Mouse (Mus musculus) frontal cortex, adult (tissue): ENCODE data around the gene Gng13.
A peak's percentile ranks its signal among the peaks of the same experiment; 100 is the strongest.

Experiments
- ATAC-seq: cut with Nextera tagmentation; 2 replicates; pipeline ENCODE4 v1.9.2; 2017; ENCODE audit warnings: mild to moderate bottlenecking, moderate library complexity, mixed read lengths; ENCODE audit not compliant: low TSS enrichment

Gene Gng13

DNA sequence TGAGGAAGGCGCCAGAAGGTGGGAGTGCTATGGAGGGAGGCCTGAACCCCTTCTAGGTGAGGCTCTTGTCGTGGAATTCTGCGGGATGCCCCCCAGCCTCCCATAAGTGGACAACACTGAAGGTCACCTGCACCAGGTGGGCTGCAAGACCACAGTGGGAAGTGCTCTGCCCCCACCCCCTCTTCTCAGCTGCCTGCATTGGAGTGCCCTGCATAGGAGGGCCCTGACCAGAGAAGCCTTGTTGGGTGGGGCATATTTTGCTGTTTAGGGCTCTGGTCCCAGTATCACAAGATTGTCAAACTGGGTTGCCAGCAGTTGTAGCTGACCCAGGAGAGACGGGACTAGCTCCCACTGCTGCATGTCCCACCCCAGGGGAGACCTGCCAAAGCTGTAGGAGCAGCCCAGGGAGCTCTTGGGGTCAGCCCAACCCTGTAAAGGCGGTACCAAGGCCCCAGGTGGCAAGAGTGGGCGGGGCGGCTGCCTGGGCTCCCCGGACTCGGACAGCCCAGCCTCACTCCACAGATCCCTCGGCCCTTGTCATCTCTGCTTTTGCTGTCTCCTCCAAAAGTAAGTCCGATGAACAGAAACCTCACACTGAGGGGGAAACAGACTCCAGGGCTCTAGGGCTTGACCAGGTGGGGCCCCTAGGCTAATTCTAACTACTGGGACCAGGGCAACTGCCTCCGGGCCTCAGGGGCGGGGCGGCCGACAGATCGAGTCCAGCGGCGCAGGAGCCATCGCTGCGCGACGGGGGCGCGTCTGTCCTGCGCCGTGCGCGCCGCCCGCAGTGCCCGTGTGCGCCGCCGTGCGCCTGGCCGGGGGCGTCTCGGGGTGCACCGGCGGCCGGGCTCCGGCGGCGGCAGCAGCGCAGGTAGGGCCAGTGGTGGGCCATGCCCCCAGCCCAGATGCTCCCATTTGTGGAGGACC lies at the start of gene Gng13:
Gene Gng13, plus strand, starts transcription at position 461 of the 927 bp plus-strand sequence.
- ATAC-seq: peak; percentile 78; the same call in 1 of the 2 replicates

DNA sequence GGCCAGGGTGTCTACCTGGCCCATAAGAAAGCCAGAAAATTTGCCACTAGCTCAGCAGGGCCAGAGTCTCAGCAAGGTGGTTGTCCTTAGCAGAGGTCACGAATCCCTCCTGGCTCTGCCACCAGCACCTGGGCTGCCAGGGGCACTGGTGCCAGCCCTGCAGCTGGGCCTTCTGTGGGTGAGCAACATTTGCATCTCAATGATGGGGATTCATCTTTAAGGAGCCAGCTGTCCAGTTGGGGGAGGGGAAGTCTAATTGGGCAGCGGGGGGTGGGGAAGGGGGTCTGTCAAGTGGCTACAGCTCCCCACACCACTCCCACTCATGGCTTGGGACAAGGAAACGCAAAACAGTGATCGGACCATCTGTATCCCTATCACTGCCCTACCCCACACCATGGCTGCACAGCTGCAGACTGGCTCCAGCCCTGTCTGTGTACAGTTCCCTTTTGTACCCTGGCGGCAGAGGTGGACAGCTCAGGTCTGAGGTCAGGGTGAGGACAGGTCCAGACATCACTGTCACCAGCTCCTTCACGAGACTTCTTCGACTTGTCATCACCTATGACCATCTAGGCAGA lies 48.4 kb upstream of the Gng13 start:
- no peak for ATAC-seq

DNA sequence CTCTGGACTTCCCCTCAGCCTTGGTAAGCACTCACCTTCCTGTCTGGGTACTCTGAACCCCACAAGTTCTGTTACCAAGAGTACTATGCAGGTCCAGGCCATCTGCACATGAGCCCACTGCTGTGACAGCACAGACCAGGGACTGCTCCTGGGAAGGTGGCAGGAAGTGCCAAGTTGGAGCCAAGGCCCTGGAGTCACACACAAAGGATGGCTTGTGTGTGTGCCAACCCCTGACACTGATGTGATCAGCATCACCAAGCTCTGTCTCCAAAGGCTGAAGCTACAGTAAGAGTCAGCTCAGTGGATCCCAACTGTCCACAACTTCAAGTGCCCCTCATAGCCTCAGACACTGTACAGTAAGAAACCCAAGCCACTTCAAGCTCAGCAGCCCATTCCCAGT lies 44.0 kb upstream of the Gng13 start:
- no peak for ATAC-seq

DNA sequence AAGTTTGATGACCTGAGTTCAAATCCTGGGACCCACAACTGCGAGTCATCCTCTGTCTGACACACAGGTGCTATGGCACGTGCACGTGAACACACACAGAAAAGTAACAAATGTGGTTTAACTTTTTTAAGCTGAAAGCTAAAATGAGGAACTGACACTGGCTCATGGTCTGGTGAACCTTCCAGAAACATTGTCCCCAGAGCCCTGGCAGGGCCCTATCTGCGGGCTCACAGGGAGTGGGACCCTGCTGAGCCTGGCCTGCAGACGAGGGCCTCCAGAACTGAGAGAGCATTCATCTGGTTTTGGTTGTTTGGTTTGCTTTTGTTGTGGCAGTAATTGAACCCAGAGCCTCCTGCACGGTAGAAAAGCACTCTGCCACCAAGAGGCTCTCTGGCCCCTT lies 39.0 kb upstream of the Gng13 start:
- ATAC-seq: no peak

DNA sequence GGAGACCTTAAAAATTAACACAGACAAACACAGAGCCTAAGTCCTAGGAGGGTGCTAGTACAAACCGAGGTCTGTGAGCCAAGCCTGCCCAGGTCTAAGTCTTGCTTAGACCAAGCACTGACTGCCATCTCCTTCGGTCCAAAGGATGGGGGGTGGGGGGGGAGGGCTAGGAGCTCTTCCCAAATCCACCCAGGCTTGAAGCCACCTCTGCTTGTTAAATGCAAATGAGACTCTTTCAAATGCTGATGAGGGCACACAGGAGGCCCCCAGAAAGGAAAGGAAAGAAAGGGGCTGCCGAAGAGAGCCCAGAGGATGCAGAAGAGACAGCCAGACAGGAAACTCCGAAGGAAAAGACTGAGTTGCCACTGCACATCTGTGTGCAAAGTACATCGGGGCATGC lies 37.2 kb upstream of the Gng13 start:
- ATAC-seq: no peak

DNA sequence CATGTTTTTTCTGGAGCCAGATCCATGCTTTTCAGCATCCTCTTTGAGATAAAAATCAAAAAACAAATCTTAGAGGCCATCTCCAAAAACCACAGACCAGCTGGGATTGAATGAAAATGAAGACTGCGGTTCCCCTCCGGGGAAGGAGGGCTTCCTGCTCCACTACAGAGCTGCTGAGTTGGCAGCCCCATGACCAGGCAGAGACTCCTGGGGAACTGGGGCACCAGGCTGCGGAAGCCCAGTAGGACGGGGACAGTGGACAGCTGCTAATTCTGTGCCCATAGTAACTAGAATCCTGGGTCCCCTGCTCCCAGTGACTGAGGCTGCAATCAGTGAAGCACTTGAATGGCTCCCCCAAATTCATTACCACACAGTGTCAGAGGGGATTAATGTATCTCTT lies 35.3 kb upstream of the Gng13 start:
- ATAC-seq: no peak

DNA sequence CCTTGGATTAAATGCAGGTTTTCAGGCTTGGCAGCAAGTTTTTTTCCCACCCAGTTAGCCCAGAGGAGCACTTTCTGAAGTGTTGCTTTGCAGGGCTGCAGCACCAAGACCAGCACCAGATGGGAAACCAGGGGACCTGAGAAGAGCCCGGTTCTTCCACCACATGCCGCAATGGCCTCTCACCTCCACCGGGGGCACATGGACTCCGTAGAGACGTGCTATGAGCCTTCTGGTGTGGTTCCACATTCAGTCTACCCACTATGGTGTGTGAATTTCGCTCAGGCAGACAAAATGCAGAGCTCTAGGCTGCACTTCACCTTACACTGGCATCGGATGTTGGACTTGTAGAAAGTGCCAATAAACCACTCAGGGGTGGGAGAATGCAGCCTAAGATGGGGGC lies 30.6 kb upstream of the Gng13 start:
- no peak for ATAC-seq

DNA sequence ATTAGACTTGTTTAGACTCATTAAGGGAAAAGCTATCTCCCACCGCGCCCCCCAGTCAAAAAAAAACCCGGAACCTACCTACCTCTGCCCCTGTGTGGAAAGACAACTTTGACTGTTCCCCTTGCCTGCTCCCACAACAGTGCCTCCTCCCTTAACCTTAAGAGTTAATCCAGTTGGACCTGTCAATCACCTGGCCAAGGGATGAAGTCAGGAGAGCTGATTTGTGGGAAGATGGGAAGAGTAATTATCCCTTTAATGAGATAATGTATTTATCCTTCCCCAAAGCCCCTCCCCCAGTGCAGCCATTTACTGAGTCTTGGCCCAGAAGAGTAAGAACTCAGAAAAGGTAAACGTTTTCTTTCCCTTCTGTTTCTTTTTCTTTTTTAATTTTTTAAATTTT lies 28.0 kb upstream of the Gng13 start:
- ATAC-seq: no peak

DNA sequence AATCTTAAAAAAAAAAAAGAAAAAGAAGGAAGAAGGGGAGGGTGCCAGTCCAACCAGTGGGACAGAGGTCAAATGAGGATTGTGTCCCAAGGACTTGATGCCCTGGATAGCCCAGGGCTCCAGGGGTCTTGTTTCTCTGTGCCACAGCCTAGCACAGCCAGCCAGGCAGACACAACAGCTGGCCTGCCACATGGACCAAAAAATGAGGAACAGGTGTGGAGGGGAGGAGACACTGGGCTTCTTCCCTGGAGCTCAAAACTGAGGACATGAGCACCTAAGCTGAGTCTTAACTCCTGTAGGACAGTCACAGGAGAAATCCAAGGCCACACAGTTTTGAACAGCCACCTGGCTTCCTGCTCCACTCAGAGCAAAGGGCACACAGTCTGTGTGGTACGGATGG lies 20.7 kb upstream of the Gng13 start:
- no peak for ATAC-seq

DNA sequence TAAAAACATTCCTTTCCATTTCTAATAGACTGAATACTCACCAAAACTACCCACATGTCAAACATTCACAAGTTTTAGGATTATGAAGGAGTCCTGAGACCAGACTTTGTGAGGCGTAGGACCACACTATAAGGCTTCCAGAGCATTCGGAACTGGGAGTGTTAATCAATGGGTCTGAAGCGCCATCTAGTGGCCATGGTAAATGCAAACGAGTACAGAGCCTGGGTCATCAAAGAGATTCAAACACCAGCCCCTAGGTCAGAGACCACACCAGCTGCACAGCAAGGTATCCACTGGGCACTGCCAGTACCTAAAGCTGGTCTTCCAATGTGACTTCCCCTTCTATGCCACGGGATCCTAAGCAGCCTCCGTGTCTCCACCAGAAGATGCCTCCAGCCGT lies 18.5 kb upstream of the Gng13 start:
- peak; percentile 78 for ATAC-seq

DNA sequence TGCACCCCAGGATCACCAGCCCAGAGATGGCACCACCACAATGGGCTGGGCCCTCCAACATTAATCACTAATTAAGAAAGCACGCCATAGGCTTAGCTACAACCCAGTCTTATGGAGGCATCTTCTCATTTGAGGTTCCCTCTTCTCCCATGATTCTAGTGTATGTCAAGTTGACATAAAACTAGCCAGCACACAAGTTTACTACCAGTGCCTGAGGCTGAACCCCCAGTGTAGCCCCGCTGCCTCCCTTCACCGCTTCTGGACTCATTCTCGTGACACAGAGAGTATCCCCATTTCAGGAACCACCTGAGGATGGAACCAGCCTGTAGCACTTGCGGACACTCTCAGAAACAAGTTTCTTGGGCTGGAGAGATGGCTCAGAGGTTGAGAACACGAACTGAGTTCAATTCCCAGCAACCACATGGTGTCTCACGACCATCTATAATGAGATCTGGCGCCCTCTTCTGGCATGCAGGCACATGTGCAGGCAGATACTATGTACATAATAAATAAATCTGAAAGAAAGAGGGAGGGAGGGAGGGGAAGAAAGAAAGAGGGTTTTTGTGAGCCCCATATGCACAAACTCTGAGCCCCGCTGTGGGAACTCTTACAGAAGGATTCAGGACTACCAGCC lies 16.0 kb upstream of the Gng13 start:
- no peak for ATAC-seq

DNA sequence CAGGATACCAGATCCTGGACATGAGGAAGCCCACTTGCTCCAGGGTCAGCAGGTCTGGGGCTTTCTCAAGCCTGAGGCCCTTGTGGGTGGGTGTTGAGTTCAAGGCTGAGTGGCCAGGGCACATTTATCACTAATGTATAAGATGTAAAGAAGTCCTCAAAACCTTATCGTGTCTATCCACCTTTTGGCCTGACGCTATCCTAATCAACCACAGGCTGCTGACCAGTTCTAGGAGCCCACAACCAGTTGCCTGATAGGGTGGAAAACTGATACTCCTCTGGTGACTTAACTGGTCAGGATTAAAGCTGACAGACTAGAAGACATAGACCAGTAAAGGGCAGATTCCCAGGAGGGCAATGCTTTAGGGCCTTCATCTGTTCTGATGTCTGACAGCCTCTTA lies 7.0 kb upstream of the Gng13 start:
- no peak for ATAC-seq

DNA sequence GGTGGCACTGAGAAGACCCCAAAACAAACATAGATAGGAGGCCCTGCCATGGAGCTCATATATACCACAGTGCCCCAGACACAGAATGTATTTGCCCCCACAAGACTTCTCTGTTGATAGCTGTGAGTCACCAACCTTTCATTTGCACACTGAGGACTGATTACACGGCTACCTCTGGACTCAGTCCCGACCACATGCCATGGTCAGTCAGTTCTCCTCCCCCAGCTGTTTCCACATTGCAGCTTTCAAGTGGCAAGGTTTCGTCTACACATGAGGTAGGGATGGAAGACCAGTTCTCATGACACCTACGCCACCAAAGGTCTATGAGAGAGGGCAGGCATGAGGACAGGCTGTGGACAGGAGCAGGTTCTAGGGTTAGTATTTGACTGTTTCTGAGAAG lies 5.8 kb upstream of the Gng13 start:
- no peak for ATAC-seq

DNA sequence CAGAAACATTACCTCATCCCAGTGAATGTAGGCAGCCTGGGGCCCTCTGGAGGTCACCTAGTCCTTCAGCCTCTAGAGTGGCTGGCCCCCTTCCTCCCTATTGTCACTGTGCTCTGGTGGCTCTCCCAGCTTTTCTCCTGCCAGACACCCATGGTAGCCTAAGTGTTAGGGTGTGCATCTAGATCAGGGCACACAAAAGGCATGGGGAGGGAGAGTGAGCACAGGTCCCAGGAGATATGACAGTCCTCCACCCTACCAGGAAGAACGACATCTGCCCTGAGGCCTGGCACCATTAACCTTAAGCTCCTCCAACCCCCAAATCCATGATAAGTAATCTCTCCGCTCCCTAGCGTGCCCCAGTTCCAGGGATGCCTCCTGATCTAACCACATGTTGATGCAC lies 1.3 kb upstream of the Gng13 start:
- ATAC-seq: no peak

DNA sequence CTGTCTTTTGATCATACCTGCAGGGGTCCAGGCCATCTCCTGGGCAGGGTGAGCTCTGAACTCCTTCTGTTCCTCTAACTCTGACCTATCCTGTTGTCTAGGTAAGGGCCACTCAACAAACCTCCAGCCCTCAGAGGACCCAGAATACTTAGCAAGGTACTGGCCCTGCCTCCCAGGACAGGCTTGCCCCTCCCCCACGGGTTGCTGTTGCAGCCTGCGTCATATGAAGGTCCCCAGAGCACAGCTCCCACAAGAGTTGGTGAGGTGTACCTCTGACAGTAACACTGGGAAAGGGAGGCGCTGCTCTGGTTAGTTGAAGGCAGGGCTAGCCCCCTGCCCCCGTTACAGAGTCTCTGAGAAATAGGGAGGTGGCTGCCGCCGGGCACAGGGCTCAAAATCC lies 841 bp upstream of the Gng13 start:
- ATAC-seq: no peak

DNA sequence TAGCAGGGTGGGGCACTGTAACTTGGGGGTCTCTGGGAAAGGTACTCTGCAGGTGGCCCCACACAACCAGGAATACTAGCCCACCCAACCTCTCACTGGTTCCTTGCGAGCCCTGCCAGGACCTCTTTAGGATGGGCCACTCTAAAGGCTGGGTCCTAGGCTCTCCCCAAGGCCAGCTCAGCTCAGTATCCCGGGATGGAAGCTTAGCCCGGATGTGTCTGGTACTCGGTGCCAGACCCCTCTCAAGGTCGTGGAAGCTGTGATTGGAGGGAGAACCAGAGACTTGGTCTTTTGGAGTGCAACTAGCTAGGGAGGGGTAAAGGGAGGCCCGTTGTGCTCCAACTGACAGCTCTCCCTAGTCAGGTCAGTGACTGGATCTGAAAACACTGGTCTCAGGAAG lies 720 bp downstream of the Gng13 start:
- ATAC-seq: 0 out of 2 replicates have a peak, but pooled peaks have one; percentile 29

DNA sequence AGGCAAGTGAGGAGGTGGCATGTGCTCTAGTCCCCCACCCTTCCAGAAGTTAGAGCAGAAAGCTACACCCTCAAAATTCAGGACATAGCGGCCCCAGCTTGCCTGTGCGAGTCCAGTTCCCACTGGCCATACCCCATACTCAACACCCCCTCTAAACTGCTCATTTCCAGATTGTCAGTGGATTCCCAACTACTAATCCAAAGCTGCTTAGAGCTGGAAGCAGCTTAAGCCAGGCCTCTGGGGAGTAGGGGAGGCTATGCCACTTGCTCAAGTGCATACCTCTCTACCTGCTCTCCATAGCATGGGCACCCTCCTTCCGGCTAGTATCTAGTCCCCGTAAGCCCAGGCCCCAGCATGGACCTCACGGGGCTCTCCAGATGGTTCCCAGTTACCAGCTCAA lies 4.5 kb downstream of the Gng13 start:
- no peak for ATAC-seq

DNA sequence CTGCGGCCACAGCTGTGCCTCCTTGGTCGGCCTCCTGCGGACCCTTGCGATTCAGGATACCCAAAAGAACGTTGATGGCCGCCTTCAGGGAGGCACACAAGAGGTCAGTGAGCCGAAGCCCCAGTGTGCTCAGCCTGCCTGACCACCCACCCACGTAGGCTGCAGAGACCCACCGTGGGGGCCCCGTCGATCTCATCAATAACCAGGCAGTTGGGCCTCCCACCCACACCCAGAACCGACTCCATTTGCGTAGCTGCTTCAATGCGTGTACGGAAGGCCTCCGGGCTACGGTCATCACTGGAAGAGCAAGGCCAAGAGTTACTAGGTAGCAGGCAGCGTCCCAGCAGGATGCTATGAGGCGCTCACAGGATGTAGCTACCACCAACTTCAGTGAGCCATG lies 6.5 kb downstream of the Gng13 start:
- ATAC-seq: no peak

DNA sequence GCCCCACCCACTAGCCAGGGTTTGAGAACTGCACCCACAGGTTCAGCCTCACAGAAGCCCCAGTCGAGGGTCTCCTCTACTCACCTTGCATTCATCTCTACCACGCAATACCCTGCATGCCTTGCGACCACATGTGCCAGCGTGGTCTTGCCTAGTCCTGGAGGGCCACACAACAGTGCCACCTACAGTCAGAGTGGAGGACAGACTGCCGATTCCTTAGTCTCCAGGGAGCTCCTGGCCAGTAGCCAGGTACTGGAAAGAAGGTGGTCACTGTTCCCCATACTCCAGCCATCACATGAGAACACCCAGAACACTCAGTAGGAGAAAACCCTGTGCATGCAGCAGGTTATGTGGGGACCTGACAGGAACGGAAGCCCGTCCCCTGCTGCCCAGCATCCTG lies 6.9 kb downstream of the Gng13 start:
- no peak for ATAC-seq

DNA sequence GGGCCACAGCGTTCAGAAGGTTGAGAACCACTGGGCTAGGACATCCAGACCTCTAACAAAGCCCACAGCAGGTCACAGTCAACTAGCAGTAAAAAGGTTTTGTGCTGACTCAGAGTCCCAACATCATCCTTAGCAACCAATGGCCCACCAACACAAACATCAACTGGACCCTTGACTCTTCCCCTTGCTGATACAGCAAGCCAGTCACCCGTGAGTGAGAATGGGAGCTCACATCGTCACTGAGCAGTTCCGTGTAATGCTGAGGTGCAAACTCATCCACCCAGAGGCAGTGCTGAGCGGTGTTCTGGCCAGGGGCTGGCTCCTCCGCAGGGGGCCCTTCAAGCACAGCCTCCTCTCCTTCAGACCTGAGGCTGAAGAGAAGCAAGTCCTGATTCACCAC lies 8.3 kb downstream of the Gng13 start:
- no peak for ATAC-seq

DNA sequence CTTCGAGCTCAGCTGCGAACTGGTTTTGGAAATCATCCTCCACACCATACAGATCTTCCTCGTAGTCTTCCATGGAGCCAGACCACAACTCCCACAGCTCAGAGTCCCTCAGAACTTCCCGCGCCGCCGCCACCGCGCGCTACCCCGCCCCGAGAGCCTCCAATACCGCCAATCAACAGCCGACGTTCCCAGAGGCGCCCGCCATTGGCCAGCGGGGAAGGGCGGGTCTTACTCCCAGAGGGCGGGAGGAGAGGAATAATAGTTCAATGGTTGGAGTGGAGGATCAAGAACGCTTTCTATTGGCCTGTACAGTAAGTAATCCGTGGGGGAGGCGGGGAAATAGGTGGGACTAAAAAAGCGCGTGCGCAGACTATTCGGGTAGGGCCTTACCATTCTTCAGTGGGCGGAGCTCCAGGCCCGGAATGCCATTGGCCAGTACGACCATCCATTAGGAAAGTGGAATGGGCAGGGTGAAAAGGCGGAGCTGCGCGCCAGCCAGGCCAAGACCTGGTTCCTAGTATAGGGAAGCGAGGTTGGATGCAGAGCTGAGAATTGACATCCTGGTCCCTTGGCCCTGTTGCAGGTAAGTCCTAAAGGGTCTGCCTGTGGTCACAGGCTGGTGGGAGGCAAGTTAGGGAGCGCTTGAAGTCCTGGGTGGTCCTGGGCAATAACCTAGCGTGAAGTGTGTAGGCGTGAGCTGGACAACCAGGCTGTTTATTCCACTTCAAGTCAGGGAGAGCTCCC lies 10.5 kb downstream of the Gng13 start, which contains the start of the genes Chtf18 and Rpusd1:
Gene Chtf18, minus strand, starts transcription at position 155 of the 744 bp plus-strand sequence.
Gene Rpusd1, plus strand, starts transcription at position 406 of the 744 bp plus-strand sequence.
- ATAC-seq: peak; percentile 93

DNA sequence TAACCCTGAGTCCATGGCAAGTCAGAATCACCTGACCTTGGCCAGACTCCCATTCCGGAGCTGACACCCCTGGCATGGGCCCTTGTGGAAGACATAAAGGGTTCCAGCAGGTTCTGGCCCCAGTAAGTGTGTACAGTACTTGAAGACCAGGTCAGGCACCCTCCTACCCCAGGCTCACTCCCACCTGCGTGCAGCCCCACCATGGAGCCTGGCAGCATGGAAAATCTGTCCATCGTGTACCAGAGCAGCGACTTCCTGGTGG lies 11.0 kb downstream of the Gng13 start:
- ATAC-seq: 0 out of 2 replicates have a peak, but pooled peaks have one; percentile 4
